Mouse (Mus musculus): ENCODE measurements around the gene Gm9844.
A peak's percentile ranks its signal among the peaks of the same experiment; 100 is the strongest.
"Not testable (repeated sequence)": the region's sequence is repeated elsewhere in the genome, so short reads cannot be mapped to it uniquely, and the experiment has no call there.

The Gm9844 gene

DNA sequence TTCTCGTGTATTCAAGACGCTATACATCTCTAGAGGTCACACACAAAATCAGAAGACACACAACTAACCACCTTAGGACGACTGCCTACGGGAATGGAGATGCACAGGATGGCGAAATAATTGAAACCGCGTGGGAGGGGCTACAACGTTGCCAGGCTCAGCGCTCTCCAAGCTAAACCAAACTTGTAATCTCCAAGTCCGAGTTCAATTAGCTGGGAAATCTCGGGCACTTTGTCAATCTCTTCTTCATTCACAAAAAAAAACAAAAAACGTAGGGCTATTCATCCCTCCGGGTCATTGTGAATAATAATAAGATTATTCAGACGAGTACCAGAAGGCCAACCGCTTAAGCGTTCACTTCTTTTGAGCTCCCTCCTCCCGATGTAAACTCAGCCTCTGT lies 7.1 kb downstream of the Gm9844 start:
- no peak for DNase-seq (ENCODE audit: low spot score in 2 of 2)

DNA sequence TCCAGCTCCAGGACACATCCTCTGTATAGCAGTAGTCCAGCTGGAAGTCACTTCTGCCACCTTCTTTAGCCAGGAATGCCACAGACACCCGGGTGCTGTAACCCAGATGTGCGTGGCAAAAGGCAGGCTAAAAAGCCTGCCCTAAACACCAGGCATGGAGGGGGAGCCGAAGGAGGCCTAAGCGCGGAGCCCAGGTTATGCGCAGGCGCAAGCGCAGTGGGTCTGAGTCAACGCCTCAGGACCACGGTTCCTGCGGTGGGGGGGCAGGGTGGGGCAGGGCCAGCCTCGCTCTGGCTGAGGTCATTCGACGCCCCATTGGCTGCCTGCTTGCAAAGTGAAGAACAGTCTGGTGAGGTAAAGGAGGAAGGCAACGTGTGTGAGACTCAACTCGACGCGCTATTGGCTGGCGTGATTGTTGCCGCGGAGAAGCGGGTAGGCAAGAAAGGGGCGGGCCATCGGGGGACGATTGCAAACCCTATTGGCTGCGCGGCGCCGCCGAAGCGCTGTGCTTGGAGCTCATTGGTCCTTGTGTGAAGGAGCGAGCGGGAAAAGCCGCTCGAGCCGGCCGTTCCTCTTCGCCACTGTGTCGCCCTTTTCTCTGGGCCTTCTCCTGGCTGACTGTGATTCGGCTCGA lies 7.6 kb downstream of the Gm9844 start, which contains the start of the genes Lypd4 and Dmrtc2:
TSS of gene Lypd4 (minus strand) at position 410 of the 634 bp plus-strand sequence.
TSS of gene Dmrtc2 (plus strand) at position 526 of the 634 bp plus-strand sequence.
- DNase-seq (ENCODE audit: low spot score in 2 of 2): peak in 1 of 2 experiments; percentile 62

DNA sequence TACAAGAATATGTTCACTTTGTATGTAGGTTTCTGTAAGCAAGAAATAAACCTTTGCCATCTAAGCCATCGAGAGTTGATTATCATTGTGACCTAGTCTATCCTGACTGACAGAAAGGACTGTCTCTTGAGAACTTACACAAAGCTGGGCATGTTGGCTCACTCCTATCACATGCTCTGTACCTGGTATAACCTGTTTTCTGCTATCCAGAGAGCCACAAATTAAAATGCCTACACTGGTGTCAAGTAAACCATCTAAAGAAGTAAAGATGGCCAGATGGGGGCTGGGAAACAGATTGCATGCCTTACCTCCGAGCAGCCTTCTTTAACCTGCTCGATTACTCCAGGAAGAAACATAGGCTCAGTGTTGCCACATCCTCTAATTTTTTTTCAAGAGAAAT lies 15.6 kb downstream of the Gm9844 start:
- DNase-seq (ENCODE audit: low spot score in 2 of 2): no peak

DNA sequence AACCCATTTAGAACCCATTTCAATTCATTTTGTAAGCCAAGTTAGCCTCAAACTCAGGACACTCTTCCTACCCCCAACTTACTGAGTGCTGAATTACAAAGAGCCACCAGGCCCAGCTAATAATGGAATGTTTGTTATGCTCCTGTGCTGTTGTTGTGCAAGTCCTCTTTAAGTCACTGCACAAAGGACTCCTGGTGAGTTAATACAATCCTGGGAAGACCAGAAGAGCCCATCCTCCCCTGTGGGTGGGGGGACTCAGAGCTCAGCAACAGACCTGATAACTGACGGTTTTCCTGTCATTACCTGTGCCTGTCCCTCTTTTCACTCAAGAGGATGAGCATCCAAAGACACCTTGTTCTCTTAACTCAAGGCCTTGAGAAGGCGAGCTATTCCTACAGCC lies 17.6 kb downstream of the Gm9844 start:
- DNase-seq (ENCODE audit: low spot score in 2 of 2): no peak

DNA sequence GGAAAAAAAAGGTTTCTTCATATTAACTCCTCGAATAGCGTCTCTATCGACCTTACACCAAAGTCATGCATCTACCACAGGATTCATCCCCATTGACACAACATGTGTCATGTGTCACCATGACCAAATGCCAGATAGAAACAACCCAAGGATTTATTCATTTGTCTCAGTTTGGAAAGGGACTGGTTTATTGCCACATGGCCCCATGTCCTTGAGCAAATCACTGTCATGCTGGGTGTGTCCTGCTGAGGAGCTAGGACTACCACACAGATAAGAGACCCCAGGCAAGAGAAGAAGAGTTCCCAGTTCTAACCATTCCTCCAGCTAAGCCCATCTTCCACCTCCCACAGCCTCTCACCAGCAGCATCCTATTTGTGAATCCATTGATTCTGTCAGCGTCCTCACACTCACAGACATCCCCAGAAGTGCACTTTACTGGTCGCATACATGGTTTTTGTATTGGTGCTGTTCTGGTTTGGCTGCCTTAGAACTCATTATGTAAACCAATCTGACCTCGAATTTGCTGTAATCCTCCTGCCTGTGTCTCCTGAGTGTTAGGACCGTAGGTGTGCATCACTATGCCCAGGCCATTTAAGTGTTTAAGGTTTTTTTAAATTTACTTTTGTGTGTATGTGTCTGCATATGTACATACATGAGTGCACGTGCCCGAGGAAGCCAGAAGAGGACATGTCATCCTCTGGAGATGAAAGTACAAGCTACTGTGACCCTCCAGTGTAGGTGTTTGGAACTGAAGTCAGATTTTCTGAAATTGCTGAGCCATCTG lies 20.6 kb downstream of the Gm9844 start:
- no peak for DNase-seq (ENCODE audit: low spot score in 2 of 2)

DNA sequence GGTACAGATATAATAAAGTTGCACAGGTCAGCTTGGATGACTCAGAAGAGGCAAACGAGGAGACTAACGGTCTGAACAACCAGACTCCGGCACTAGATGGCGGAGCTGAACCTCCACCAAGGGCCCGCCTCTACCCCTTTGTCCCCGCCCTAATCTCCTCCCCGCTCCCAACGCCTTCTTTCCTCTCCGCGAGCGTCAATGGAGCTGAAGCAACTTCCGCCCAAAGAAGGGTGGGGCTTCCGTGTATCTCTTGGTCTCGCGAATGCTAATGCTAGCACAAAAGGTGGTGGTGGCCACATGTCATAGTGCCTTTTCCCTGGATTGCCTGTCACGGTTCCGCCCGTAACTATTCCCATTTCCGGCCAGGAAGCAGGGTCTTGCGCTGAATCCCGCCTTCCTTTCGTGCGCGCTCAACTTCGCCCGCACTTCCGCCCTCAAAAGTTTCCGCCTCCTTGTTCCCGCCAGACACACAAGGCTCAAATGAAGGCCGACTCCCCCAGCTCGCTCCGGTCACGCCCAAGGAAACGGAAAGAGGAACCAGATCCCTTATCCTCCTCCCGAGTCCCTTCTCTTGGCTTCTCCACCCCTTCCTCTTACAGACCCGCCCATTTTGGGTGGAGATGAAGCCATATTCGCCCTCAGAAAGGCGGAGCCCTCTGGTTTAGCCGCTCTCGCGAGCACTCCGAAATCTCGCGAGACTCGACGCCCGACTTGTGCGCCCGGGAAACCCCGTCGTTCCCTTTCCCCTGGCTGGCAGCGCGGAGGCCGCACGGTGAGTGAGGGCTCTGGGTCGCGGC lies 22.1 kb downstream of the Gm9844 start, which contains the start of gene Rps19:
TSS of gene Rps19 (plus strand) at position 476 of the 797 bp plus-strand sequence.
- peak; percentile 98 to 99 for DNase-seq (ENCODE audit: low spot score in 2 of 2)

DNA sequence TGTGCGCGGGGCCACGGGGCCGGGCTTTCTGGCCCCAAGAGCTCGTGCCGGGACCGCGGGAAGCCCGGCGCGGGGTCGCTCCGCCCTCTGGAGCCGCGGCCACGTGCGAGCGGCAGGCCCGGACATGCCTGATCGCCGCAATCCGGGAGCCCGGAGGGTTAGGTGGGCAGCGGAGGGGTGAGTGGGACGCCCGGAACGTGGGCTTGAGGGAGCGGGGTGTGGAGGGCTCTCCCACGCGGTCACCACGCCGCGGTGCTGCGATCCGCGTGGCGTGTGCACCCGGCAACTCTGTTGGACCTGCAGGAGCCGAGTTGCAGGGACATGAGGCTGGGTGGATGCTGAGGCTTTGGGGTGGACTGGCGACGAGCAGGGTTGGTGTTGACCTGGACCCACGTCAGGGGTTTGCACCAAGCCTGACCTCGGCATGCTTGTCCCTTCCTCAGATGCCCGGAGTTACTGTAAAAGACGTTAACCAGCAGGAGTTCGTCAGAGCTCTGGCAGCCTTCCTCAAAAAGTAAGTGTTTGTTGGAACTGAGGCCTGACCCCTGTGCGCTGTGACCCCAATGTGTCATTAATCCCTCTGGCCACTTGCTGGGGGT lies 22.8 kb downstream of the Gm9844 start:
- no peak for DNase-seq (ENCODE audit: low spot score in 2 of 2)

DNA sequence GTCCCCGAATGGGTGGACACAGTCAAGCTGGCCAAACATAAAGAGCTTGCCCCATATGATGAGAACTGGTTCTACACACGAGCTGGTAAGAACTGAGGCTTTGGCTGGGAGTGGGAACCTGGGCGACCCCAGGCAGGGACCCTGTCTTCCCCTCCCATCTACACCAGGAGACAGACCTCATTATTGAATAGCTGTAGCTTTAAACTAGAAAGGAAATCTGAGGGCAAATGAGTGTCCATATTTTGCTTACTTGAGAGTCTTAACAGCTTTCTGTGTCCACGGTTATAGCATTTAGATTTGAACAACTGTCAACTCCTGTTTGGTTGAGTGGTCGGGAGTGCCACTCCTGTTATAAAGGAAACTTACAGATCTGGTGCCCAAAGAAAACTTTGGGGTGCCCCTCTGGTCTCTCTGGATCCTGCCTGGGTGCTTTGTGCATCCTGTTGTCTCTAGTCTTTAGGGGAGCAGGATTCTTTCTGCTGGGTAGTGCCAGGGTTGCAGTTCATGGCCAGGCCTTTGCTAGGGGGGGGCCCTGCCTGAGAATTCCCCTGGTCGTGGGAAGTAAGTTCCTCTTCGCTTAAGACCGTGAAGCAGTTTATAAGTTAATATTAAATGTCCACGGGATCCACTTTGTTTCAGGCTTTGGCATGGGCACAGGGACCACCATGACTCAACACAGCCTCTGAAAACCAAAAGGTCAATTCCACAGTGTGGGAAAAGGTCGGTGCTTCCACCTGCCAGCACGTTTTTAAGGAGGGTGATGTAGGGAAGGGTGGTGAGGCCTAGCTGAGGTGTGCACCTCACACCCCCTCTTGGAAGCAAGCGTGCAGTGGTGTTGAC lies 23.7 kb downstream of the Gm9844 start:
- DNase-seq (ENCODE audit: low spot score in 2 of 2): no peak

DNA sequence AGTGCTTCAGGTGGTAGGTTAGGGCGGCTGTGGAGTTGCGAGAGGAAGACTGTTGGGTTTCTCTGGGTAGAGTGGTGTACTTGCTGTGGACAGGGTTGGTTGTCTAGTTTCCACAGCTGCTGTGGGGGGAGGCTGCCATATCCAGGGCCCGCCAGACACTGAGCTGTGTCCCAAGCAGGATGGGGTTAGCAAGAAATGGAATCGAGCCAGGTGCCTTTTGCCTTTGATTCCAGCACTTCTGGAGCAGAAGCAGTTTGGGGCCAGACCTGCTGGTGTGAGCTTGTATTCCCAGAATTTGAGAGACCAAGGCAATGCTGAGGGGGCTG lies 24.3 kb downstream of the Gm9844 start:
- DNase-seq (ENCODE audit: low spot score in 2 of 2): no peak

DNA sequence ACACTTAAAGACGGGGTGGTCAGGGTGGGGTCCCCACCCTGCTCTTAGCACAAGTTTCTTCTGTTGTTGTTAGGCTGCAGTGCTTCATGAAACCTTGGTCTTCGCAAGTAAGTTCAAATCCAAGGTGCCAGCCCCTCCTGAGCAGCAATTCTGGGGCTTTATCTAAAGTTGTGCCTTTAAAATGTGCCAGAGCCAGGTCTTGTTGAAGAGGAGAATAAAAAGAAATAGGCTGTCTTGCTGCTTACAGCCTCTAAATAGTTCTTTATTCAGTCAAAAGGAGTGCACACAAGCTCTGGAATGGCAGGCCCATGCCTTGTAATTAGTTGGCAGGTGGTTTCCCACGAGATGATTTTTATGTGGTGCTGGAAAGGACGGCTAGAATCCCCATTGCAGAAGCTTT lies 25.1 kb downstream of the Gm9844 start:
- DNase-seq (ENCODE audit: low spot score in 2 of 2): no peak

DNA sequence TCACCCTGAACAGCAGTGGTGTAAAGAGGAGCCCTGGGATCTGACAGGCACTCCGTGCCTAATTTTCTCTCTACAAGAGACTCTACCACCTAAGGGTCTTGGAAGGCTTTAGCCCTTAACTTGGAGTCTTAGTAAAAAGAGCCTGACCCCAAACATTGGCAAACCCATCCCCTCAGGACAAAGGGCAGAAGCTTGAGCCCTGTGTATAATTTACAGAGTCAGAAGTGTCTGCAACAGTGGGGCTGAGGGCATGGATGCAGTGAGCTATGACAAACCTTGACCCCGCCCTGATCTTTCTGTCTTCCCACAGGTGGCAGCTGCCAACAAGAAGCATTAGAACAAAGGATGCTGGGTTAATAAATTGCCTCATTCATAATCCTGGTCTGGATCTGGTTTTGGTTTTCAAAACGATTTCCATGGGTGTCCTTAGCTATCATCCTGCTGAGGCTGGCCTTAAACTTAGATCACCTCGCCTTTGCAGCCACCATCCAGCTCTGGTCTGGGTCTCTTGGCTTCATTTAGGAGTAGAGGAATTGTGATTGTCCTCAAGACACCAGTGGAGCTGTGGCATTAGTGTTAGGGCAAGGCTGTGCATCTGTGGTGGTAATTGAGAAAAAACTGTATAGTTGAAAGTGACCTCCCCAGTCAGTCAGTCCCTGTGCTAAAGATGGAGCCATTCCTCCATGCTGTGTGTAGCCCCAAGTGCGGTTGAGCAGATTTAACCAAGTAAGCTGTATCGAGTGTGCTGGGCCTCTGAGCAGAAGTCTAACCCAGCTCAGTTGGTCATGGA lies 27.6 kb downstream of the Gm9844 start:
- DNase-seq (ENCODE audit: low spot score in 2 of 2): no peak

DNA sequence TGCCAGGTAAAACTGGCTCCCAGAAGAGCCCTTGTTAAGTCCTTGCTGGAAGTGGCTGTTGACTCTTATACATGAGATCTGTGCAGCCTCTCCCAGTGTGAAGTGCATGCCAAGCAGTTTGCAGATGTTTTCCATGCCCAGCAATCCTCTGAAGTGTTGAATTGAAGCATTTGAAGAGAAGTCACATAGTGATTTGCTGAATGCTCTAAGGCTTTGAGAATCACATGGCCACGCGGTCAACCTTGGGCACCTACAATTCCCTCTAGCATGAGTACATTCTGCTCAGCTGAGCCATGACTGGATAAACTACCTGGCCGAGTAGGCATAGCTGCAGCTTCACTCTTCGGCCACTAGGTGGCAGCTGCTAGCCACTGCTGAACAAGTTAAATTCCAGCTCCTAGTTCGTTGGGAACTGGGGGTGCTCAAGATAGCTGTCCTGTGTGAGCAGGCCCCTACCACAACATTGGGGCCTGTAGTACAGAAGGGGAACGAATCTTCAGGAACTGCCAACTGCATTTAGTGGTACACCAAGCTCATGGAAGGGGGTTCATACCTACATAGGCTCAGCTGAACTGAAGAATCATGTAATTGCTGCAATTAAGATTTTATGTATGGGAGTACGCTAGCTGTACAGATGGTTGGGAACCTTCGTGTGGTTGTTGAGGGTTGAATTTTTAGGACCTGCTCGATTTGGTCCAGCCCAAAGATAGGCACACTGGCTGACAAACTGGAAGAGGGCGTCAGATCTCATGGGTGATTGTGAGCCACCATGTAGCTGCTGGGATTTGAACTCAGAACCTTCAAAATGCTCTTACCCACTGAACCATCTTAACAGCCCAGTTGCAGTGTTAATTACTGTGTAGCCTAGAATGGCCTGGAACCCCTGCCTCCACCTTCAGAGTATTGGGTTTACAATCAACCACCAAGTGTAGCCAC lies 28.5 kb downstream of the Gm9844 start:
- DNase-seq (ENCODE audit: low spot score in 2 of 2): peak; percentile 74 to 86

DNA sequence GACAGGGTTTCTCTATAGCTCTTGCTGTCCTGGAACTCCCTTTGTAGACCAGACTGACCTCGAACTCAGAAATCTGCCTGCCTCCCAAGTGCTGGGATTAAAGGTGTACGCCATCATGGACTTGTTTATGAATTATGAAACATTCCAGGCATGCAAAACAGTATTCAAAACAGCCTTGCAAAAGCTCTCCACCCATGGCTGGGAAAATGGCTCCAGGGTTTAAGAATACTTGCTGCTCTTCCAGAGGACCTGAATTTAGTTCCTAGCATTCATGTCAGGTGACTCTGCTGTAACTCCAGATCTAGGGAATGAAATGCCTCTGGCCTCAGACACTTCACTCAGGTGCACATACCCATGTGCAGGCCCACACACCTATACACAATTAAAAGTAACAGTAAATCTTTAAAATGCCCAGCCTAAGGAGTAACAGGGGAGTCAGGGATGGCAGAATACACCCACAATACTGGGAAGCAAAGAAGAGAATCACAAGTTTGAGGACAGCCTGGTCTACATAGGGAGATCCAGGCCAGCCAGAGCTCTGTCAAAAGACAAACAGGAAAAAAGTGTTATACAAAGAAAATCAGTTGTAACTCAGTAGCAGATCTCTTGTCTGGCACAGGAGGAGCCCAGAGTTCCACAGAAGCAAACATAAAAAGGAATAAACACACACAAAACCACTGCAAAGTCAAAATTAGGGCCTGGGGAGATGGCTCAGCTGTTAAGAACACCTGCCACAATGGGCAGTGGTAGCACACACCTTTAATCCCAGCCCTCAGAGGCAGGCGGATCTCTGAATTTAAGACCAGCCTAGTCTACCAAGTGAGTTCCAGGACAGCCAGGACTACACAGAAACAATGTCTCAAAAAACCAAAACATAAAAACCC lies 29.5 kb downstream of the Gm9844 start:
- no peak for DNase-seq (ENCODE audit: low spot score in 2 of 2)

DNA sequence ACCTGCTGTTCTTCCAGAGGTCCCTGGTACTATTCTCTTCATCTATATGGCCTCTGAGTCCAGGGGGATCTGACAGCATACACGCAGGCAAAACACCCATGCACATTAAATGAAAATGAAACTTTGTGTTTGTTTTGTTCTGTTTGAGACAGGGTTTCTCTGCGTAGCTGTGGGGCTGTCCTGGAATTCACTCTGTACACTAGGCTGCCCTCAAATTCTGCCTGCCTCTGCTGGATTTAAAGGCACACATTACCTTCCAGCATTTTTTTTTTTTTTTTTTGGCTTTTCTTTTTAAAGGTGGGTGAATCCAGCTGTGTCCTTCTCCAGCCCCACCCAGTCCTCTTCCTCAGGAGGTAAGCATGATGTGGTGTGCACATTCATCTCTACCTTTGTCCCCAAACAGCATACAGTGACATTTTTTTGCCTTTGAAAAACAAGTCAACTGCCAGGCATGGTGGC lies 30.1 kb downstream of the Gm9844 start:
- DNase-seq (ENCODE audit: low spot score in 2 of 2): no peak

DNA sequence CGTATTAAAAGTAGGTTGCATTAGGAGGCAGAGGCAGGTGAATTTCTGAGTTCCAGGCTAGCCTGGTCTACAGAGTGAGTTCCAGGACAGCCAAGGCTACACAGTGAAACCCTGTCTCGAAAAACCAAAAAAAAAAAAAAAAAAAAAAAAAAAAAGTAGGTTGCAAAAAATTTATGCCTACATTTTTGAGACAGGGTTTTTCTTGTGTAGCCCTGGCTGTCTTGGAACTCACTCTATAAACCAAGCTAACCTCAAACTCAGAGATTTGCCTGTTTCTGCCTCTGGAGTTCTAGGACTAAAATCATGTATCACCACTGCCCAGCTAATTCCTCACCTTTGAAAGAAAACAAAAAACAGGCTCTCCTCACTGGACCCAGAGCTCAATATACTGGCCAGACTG lies 33.7 kb downstream of the Gm9844 start:
- DNase-seq (ENCODE audit: low spot score in 2 of 2): not testable (repeated sequence)

DNA sequence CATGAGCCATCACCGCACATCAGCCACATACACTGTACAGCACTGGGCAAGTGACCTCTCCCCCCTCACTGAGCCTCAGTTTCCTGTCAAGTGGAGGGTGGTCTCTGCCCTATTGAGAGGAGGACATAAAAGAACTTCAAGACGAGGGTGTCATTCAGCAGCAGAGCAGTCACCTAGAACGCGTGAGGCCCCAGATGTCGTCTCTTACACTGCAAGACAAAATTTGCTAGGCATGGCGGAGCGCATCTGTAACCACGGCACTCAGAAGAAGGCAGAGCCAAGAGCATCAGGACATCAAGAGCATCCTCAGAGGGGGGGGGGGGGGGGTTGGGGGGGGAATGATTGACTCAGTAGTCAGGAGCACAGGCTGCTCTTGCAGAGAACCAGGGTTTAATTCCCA lies 34.3 kb downstream of the Gm9844 start:
- peak in 1 of 2 experiments; percentile 41 for DNase-seq (ENCODE audit: low spot score in 2 of 2)

DNA sequence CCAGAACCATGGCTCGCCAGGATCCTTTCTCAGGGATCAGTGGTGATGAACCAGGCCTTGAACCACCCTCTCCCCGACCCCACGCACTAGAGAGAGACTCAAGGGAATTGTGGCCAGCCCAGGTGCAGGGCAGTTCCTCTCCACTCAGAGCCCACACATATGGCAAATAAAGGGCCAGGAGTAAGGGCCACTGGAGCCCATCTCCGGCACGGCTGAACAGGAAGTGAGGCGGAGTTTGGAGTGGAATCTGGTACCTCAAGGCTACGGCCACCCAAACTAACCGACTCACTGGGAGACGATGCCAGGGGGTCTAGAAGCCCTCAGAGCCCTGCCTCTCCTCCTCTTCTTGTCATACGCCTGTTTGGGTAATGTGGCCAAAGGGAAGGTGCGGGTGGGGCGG lies 35.2 kb downstream of the Gm9844 start, which contains the start of gene Cd79a:
TSS of gene Cd79a (plus strand) at position 158 of the 400 bp plus-strand sequence.
- DNase-seq (ENCODE audit: low spot score in 2 of 2): peak; percentile 70 to 79

DNA sequence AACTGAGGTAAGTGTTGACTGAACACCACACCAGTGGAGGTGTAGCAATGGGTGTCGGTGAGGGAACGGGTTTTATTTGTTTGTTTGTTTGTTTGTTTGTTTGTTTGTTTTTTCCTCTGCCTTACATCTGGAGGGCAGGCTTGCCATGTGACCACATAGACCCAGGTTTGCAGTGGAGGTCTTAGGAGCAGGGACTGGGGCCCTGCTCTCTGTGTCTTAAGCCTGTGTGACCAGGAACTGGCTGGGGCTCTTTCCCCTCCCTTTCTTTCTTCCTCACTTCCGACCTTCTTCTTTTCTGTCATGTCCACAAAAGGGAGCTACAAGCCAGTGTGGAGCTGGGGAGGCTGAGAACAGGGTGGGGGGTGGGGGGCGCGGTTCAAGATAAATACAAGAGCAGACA lies 35.9 kb downstream of the Gm9844 start:
- DNase-seq (ENCODE audit: low spot score in 2 of 2): no peak

All from spleen, postnatal 4 days (tissue).